In the genomic region with DNA sequence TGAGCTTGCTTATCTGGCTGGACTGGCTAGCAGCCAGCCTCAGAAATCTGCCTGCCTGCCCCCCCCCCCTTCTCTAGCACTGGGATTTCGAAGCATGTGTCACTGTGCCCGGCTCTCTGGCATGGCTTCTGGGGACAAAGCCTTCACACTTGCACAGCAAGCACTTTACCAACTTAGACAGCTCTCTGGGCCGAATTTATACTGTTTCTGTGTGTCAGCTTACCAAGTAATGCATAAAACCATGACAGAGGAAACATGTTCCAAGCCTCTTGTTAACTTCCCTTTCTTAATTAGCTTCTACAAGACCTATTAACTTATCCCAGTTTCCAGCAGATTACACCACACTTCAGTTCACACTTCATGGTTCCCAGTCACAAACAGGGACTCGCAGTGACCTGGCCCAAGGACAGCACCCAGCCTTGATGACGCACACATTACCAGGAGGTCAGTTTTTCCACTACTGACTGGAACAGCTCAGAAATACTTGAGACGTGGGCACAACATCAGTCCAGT, we compare ENCODE assay signal across 9 mouse cellular contexts.
DNase-seq lines count a peak whose midpoint lies in the region; ATAC-seq and TF ChIP-seq lines count a peak whose summit lies in the region.
"Had no signal": no experiment of that assay in that cellular context is flagged by ENCODE, and none has a peak within 500 bp of the region (broad histone marks: within the 10 kb centered on the region; RNA-seq: fewer than 3 reads in every experiment).

No protein-coding gene starts in this region.

- TF ChIP-seq CTCF in liver, postnatal 0 days (IDR thresholded peaks at IDR 0.05; ENCODE audit: low read depth): no peak
- no peak for TF ChIP-seq CTCF in brain, embryonic 14.5 days (IDR thresholded peaks at IDR 0.05; ENCODE audit: borderline replicate concordance, extremely low read depth, insufficient read depth, insufficient read length)

- ATAC-seq in liver, postnatal 0 days: peak; percentile 51
- no peak for ATAC-seq in liver, embryonic 11.5 days (replicated peaks; ENCODE audit: low FRiP score)
- ATAC-seq in heart, embryonic 13.5 days (ENCODE audit: extremely low read depth, insufficient number of reproducible peaks, low FRiP score, low TSS enrichment): peak; percentile 25; the same call in 1 of the 2 replicates

- WGBS in liver, postnatal 0 days (ENCODE audit: insufficient replicate concordance): 51% methylated on average over 6 of the region's 6 CpGs
- WGBS in liver, embryonic 11.5 days: 62% methylated on average over 6 of the region's 6 CpGs
- 20% methylated on average over 6 of the region's 6 CpGs for WGBS in heart, embryonic 13.5 days

- no peaks in the 10 kb centered on the region for H3K27me3 ChIP-seq in liver, postnatal 0 days (ENCODE audit: insufficient read depth, low read length)
- no peaks in the 10 kb centered on the region for H3K27me3 ChIP-seq in liver, embryonic 11.5 days (replicated peaks; ENCODE audit: control insufficient read depth, insufficient read depth, low read length)
- no peaks in the 10 kb centered on the region for H3K27me3 ChIP-seq in heart, embryonic 13.5 days (replicated peaks)
- H3K27me3 ChIP-seq: liver, embryonic 13.5 days had no signal

- H3K36me3 ChIP-seq in liver, postnatal 0 days (replicated peaks; ENCODE audit: insufficient read depth, low read length): no peaks in the 10 kb centered on the region
- H3K36me3 ChIP-seq in liver, embryonic 11.5 days (ENCODE audit: control insufficient read depth, insufficient read depth, low read length): no peaks in the 10 kb centered on the region
- H3K36me3 ChIP-seq in heart, embryonic 13.5 days: no peaks in the 10 kb centered on the region; the same call in 1 of the 2 replicates
- H3K36me3 ChIP-seq: liver, embryonic 13.5 days had no signal

- no peak overlapping the region for H3K4me2 ChIP-seq in liver, postnatal 0 days (ENCODE audit: low read depth, low read length)
- H3K4me2 ChIP-seq in liver, embryonic 11.5 days: no peak overlapping the region
- H3K4me2 ChIP-seq in heart, embryonic 13.5 days: no peak overlapping the region
- H3K4me2 ChIP-seq: liver, embryonic 13.5 days had no signal

- H3K9me3 ChIP-seq in liver, postnatal 0 days (ENCODE audit: low read length): no peaks in the 10 kb centered on the region
- no peaks in the 10 kb centered on the region for H3K9me3 ChIP-seq in liver, embryonic 11.5 days (ENCODE audit: control insufficient read depth, low read length)
- no peaks in the 10 kb centered on the region for H3K9me3 ChIP-seq in heart, embryonic 13.5 days
- H3K9me3 ChIP-seq: liver, embryonic 13.5 days had no signal

- no peak overlapping the region for H3K4me3 ChIP-seq in liver, postnatal 0 days (ENCODE audit: low read depth, low read length)
- no peak overlapping the region for H3K4me3 ChIP-seq in liver, embryonic 11.5 days (ENCODE audit: low read depth, low read length)
- no peak overlapping the region for H3K4me3 ChIP-seq in heart, embryonic 13.5 days
- H3K4me3 ChIP-seq: liver, embryonic 13.5 days had no signal

- no peaks in the 10 kb centered on the region for H3K4me1 ChIP-seq in liver, postnatal 0 days (ENCODE audit: insufficient read depth)
- H3K4me1 ChIP-seq in liver, embryonic 11.5 days (replicated peaks; ENCODE audit: control insufficient read depth, insufficient read depth, low read length): no peaks in the 10 kb centered on the region
- peaks cover 33% of the 10 kb centered on the region for H3K4me1 ChIP-seq in heart, embryonic 13.5 days

- no peak overlapping the region for H3K9ac ChIP-seq in liver, postnatal 0 days (replicated peaks)
- H3K9ac ChIP-seq in liver, embryonic 11.5 days (ENCODE audit: low read depth, low read length): no peak overlapping the region
- no peak overlapping the region; the same call in 1 of the 2 replicates for H3K9ac ChIP-seq in heart, embryonic 13.5 days
- H3K9ac ChIP-seq: liver, embryonic 13.5 days had no signal

- peak; percentile 39 for DNase-seq in liver, postnatal 0 days
- no peak for DNase-seq in liver, embryonic 11.5 days (ENCODE audit: low spot score)
- peak; percentile 71 for DNase-seq in brain, embryonic 14.5 days (ENCODE audit: low read depth)
- DNase-seq in lung, postnatal 14 days: peak; percentile 60
- no peak for DNase-seq in urinary bladder, postnatal 4 days (ENCODE audit: low spot score in 2 of 2)
- DNase-seq in testis, postnatal 14 days (ENCODE audit: low spot score): no peak
- no peak for DNase-seq in embryo, embryonic 10 days (ENCODE audit: low spot score)
- DNase-seq: liver, embryonic 13.5 days had no signal

- TF ChIP-seq POLR2A in brain, embryonic 14.5 days (IDR thresholded peaks at IDR 0.05; ENCODE audit: borderline replicate concordance, extremely low read depth, insufficient read depth, insufficient read length, poor library complexity, severe bottlenecking): no peak

- TF ChIP-seq EP300 in liver, postnatal 0 days (IDR thresholded peaks at IDR 0.05; ENCODE audit: low read depth): no peak

- no peak overlapping the region; the same call in 1 of the 2 replicates for H3K27ac ChIP-seq in liver, postnatal 0 days (ENCODE audit: low read depth)
- no peak overlapping the region for H3K27ac ChIP-seq in liver, embryonic 11.5 days (ENCODE audit: low read depth, low read length)
- peak overlapping the region; percentile 86 for H3K27ac ChIP-seq in heart, embryonic 13.5 days (replicated peaks)
- H3K27ac ChIP-seq: liver, embryonic 13.5 days had no signal

Comparison
In these comparisons a context has a peak if more than half of its experiments do, and no peak if none do; other contexts are left out.
1. DNase-seq: peak in liver, postnatal 0 days (single experiment), brain, embryonic 14.5 days (single experiment) and lung, postnatal 14 days (single experiment); none in liver, embryonic 11.5 days (single experiment), urinary bladder, postnatal 4 days (0 of 2), testis, postnatal 14 days (single experiment) and embryo, embryonic 10 days (single experiment).